Mouse (Mus musculus): ENCODE results near the gene A930033H14Rik.

GRCm38 (mm10) chr10:69257592-69258133, 44.8 kb upstream of the A930033H14Rik start:
- TF ChIP-seq CTCF (IDR thresholded peaks at IDR 0.05) (no peak), EP300 (IDR thresholded peaks at IDR 0.05) (no peak)
